Mouse (Mus musculus) kidney, postnatal 36 days (tissue): ENCODE data around the gene Wrap53.
A peak's percentile ranks its signal among the peaks of the same experiment; 100 is the strongest.

Source experiments
- DNase-seq, 2 experiments: peaks; one replicate each; pipeline ENCODE4 v3.0.0; 2021 to 2022; ENCODE audit warnings: mixed read lengths in 2 of 2

Gene Wrap53

GRCm38 (mm10) chr11:69600098-69600497 is 20.0 kb upstream of the Wrap53 start:
- peak; percentile 53 to 71 for DNase-seq

DNA sequence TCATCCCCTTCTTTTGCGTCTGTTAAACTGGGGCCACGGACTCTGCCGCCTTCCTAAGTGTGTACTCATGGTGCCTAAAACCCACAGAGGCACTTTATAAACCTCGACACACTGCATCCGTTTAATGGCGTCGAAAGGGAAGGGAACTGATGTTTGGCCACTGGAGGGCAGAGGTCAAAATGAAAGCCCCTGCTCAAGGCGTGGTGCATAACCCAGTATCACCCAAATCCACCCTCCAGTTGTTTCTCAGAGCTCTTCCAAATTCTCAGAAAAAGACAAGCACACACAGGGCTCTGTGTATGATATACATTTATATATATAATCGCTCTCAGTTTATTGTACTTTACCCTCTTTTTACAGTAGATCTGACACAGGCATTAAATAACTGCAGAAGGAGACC is 19.4 kb upstream of the Wrap53 start:
- DNase-seq, result no peak

GRCm38 (mm10) chr11:69594853-69595252 is 14.8 kb upstream of the Wrap53 start:
- DNase-seq, result no peak

DNA sequence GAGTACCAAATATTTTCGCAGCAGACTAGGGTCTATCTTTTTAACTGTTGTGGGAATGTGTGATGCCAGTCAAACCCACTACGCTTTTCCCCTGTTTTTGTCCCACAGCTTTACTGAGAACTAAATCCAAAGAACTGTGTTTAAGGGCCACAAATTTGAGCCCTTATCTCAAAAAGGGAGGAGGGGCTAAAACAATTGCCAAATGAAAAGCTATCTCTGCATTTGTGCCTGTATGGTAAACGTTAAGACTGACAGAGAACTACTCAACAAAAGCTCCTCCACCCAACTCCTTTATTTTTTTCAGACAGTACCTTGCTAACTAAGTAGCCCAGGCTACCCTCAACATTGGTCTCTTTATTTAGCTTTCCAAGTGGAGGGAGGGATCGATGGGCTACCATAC is 12.7 kb upstream of the Wrap53 start:
- DNase-seq, result no peak

- DNase-seq, result no peak
Observed at GRCm38 (mm10) chr11:69591899-69592637, 12.0 kb upstream of the Wrap53 start.

DNA sequence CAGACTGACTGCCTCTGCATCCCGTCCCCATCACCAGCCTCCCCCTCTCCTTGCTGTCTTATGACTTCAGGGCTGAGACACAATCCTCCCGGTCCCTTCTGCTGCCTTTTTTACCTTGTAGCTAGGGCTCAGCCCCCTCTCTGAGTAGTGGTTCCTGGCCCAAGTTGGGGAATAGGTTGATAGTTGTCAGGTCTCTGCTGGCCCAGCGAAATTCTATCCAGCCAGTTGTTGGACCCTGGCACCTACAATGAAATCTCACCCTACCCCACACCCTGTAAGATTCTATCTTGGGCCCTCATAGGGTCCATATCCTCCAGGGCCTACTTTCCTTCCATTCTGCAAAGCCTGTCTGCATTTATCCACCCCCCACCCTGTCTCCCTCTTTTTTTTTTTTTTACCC is 11.4 kb upstream of the Wrap53 start:
- DNase-seq, result no peak

GRCm38 (mm10) chr11:69590622-69591021 is 10.6 kb upstream of the Wrap53 start:
- no peak for DNase-seq

DNA sequence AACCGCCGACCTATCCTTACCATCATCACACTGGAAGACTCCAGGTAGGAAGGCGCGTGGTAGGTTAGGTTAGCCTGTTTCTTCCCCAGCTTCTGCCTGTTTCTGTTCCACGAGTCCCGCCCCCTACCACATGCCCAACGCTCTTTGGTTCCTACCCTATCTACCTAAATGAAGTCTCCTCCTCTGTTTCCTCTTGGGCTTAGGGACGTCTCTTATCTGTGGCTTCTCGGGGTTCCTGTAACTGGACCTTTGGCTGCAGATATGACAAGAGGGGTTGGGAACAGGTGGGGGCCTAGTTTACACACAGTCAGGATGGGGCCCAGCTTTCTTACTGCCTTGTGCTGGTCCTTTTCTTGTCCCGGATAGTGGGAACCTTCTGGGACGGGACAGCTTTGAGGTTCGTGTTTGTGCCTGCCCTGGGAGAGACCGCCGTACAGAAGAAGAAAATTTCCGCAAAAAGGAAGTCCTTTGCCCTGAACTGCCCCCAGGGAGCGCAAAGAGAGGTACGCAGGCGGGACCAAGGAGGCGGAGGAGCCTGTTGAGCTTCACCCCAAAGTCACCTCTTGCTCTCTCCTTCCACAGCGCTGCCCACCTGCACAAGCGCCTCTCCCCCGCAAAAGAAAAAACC is 9.3 kb upstream of the Wrap53 start:
- no peak for DNase-seq

- DNase-seq, result no peak
Observed at GRCm38 (mm10) chr11:69585718-69586325, 5.8 kb upstream of the Wrap53 start.

- DNase-seq, result no peak
Observed at GRCm38 (mm10) chr11:69584937-69585336, 4.9 kb upstream of the Wrap53 start.

GRCm38 (mm10) chr11:69584008-69584407 is 4.0 kb upstream of the Wrap53 start:
- DNase-seq, result no peak

- no peak for DNase-seq
Observed at GRCm38 (mm10) chr11:69582230-69582805, 2.3 kb upstream of the Wrap53 start.

GRCm38 (mm10) chr11:69581814-69582213 is 1.8 kb upstream of the Wrap53 start:
- DNase-seq, result peak in 1 of 2 experiments; percentile 10

DNA sequence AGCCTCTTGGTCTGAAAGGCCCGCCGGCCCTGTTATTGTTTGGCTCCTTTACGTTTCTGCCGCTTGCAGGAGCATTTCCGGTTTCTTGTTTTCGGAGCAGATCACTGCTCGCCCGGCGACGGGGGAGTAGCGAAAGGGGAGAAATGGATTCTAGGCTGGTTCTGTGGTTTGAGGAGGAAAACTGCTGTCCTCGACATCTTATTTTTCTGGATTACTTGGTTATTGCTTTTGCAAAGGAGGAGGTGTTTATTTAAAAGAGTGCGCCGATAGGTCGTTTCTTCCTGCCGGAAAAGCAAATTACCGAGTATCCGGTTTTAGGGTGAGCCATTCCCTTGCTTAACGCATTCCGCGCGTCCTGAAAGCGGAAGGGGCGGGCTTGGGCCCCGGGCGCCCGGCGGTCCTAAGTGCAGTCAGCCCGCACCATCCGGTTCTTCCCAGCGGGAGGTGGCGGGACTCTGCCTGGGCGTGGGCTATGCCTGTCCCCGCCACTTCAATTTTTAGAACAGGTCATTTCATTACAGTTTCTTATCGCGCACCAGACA is 1.2 kb upstream of the Wrap53 start:
- peak; percentile 95 to 96 for DNase-seq

GRCm38 (mm10) chr11:69580572-69581146 is 604 bp upstream of the Wrap53 start:
- DNase-seq, result no peak

- DNase-seq, result peak; percentile 96 to 98
Observed at GRCm38 (mm10) chr11:69579128-69580017, 682 bp downstream of the Wrap53 start.

- no peak for DNase-seq
Observed at GRCm38 (mm10) chr11:69578301-69578700, 1.8 kb downstream of the Wrap53 start.

GRCm38 (mm10) chr11:69576307-69576706 is 3.7 kb downstream of the Wrap53 start:
- no peak for DNase-seq

DNA sequence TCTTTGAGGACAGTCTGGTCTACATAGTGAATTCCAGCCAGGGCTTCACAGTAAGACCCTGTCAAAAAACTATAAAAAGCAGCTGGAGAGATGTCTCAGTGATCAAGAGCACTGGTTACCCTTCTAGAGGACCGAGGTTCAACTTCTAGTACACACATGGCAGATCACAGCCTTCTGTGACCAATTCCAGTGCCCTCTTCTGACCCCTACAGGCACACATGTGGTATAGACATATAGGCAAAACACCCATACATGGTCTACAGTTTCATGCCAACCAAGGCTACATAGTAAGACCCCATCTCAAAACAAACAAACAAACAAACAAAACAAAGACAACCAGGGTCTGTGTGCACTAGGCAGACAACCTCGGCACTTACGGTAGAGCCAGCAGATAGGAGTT is 4.8 kb downstream of the Wrap53 start:
- DNase-seq, result peak in 1 of 2 experiments; percentile 12

DNA sequence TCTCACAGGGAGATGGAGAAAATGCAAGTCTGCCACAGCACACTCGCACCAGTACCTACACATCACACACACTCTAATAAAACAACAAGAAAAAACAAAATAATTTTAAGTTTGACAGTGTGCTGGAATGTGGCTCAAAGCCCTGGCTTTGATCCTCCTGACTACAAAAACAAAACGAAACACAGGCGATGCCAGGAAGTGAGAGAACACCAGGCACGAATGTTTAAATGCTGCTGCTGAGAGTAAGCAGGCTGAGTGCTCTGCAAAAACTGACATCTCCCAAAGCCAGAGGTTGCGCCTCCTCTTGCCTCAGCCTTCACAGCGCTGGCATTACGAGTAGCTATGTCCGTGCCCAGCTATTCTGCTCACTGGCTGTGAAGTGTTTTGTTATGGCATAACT is 14.9 kb downstream of the Wrap53 start:
- DNase-seq, result no peak

- DNase-seq, result no peak
Observed at GRCm38 (mm10) chr11:69564391-69564790, 15.7 kb downstream of the Wrap53 start.

- no peak for DNase-seq
Observed at GRCm38 (mm10) chr11:69563373-69563772, 16.7 kb downstream of the Wrap53 start.
